Mouse (Mus musculus): Measurements from ENCODE around the gene Lancl2. TPM values are rescaled to one million over a fixed set of nuclear protein-coding genes. Genes with fewer than 3 reads are reported as not detected.

The Lancl2 gene
- polyA plus RNA-seq, 1 experiment from 2014 or later, result 24.7 TPM

- Histone ChIP-seq H3K4me2 (ENCODE audit: low read depth, low read length) (no peak overlapping the region), H3K36me3 (ENCODE audit: control insufficient read depth, insufficient read depth, low read length) (no peaks in the 10 kb centered on the region), H3K27ac (replicated peaks; ENCODE audit: low read depth, low read length) (no peak overlapping the region), H3K4me3 (ENCODE audit: low read depth, low read length) (no peak overlapping the region), H3K9me3 (ENCODE audit: control insufficient read depth, low read length) (no peaks in the 10 kb centered on the region), H3K9ac (ENCODE audit: low read depth, low read length) (no peak overlapping the region), H3K27me3 (replicated peaks; ENCODE audit: control insufficient read depth, insufficient read depth, low read length) (no peaks in the 10 kb centered on the region), H3K4me1 (ENCODE audit: control insufficient read depth, insufficient read depth, low read length) (peaks cover 3% of the 10 kb centered on the region; the same call in 1 of the 2 replicates)
- WGBS, result 91% methylated on average over 1 of the region's 1 CpGs
- no peak for DNase-seq (ENCODE audit: low spot score)
- ATAC-seq (ENCODE audit: low read depth), result no peak
These were observed 4.4 kb downstream of the Lancl2 start for GRCm38 (mm10) chr6:57706721-57707120.

- Histone ChIP-seq H3K4me3 (ENCODE audit: low read depth, low read length) (no peak overlapping the region), H3K9me3 (ENCODE audit: control insufficient read depth, low read length) (no peaks in the 10 kb centered on the region), H3K27me3 (replicated peaks; ENCODE audit: control insufficient read depth, insufficient read depth, low read length) (no peaks in the 10 kb centered on the region), H3K27ac (replicated peaks; ENCODE audit: low read depth, low read length) (no peak overlapping the region), H3K36me3 (ENCODE audit: control insufficient read depth, insufficient read depth, low read length) (0 out of 2 replicates have a peak, but pooled peaks cover 8% of the 10 kb centered on the region), H3K4me1 (ENCODE audit: control insufficient read depth, insufficient read depth, low read length) (no peaks in the 10 kb centered on the region), H3K9ac (ENCODE audit: low read depth, low read length) (no peak overlapping the region), H3K4me2 (ENCODE audit: low read depth, low read length) (no peak overlapping the region)
- ATAC-seq (ENCODE audit: low read depth) (0 out of 2 replicates have a peak, but pooled peaks have one; percentile 30), DNase-seq (ENCODE audit: low spot score) (no peak)
- 14% methylated on average over 1 of the region's 1 CpGs for WGBS
These were observed 9.4 kb downstream of the Lancl2 start for GRCm38 (mm10) chr6:57711726-57712125.

- ATAC-seq (ENCODE audit: low read depth), result no peak
- 94% methylated on average over 1 of the region's 1 CpGs for WGBS
- H3K27ac ChIP-seq (replicated peaks; ENCODE audit: low read depth, low read length), result no peak overlapping the region
These were observed 19.0 kb downstream of the Lancl2 start for GRCm38 (mm10) chr6:57721347-57721746.

GRCm38 (mm10) chr6:57742749-57743148 is 40.4 kb downstream of the Lancl2 start:
- peaks cover 11% of the 10 kb centered on the region; the same call in 1 of the 2 replicates for H3K36me3 ChIP-seq (ENCODE audit: control insufficient read depth, insufficient read depth, low read length)
- H3K27me3 ChIP-seq (replicated peaks; ENCODE audit: control insufficient read depth, insufficient read depth, low read length), result no peaks in the 10 kb centered on the region
- H3K4me2 ChIP-seq (ENCODE audit: low read depth, low read length), result no peak overlapping the region
- no peak overlapping the region for H3K4me3 ChIP-seq (ENCODE audit: low read depth, low read length)
- no peak overlapping the region for H3K9ac ChIP-seq (ENCODE audit: low read depth, low read length)
- H3K9me3 ChIP-seq (ENCODE audit: control insufficient read depth, low read length), result no peaks in the 10 kb centered on the region
- no peak for ATAC-seq (ENCODE audit: low read depth)
- no peak for DNase-seq (ENCODE audit: low spot score)
- WGBS, result 90% methylated on average over 1 of the region's 1 CpGs
- no peak overlapping the region for H3K27ac ChIP-seq (replicated peaks; ENCODE audit: low read depth, low read length)
- H3K4me1 ChIP-seq (ENCODE audit: control insufficient read depth, insufficient read depth, low read length), result no peaks in the 10 kb centered on the region

More at GRCm38 (mm10) chr6:57721347-57721746, 19.0 kb downstream of the Lancl2 start:
- Histone ChIP-seq H3K9me3 (ENCODE audit: control insufficient read depth, low read length) (no peaks in the 10 kb centered on the region), H3K4me1 (ENCODE audit: control insufficient read depth, insufficient read depth, low read length) (no peaks in the 10 kb centered on the region), H3K4me2 (ENCODE audit: low read depth, low read length) (no peak overlapping the region), H3K27me3 (replicated peaks; ENCODE audit: control insufficient read depth, insufficient read depth, low read length) (no peaks in the 10 kb centered on the region), H3K36me3 (ENCODE audit: control insufficient read depth, insufficient read depth, low read length) (peaks cover 20% of the 10 kb centered on the region), H3K9ac (ENCODE audit: low read depth, low read length) (no peak overlapping the region), H3K4me3 (ENCODE audit: low read depth, low read length) (no peak overlapping the region)
- DNase-seq (ENCODE audit: low spot score), result no peak

- ATAC-seq (ENCODE audit: low read depth) (no peak), DNase-seq (ENCODE audit: low spot score) (no peak)
- Histone ChIP-seq H3K27me3 (replicated peaks; ENCODE audit: control insufficient read depth, insufficient read depth, low read length) (no peaks in the 10 kb centered on the region), H3K4me1 (ENCODE audit: control insufficient read depth, insufficient read depth, low read length) (no peaks in the 10 kb centered on the region), H3K4me2 (ENCODE audit: low read depth, low read length) (no peak overlapping the region), H3K36me3 (ENCODE audit: control insufficient read depth, insufficient read depth, low read length) (peaks cover 6% of the 10 kb centered on the region; the same call in 1 of the 2 replicates), H3K9ac (ENCODE audit: low read depth, low read length) (no peak overlapping the region), H3K9me3 (ENCODE audit: control insufficient read depth, low read length) (no peaks in the 10 kb centered on the region; the same call in 1 of the 2 replicates), H3K4me3 (ENCODE audit: low read depth, low read length) (no peak overlapping the region), H3K27ac (replicated peaks; ENCODE audit: low read depth, low read length) (no peak overlapping the region)
- 67% methylated on average over 2 of the region's 2 CpGs for WGBS
These were observed 41.0 kb downstream of the Lancl2 start for GRCm38 (mm10) chr6:57743333-57743732.

- Histone ChIP-seq H3K9me3 (ENCODE audit: control insufficient read depth, low read length) (no peaks in the 10 kb centered on the region; the same call in 1 of the 2 replicates), H3K4me3 (ENCODE audit: low read depth, low read length) (no peak overlapping the region), H3K27me3 (replicated peaks; ENCODE audit: control insufficient read depth, insufficient read depth, low read length) (no peaks in the 10 kb centered on the region), H3K27ac (replicated peaks; ENCODE audit: low read depth, low read length) (no peak overlapping the region), H3K4me2 (ENCODE audit: low read depth, low read length) (no peak overlapping the region), H3K9ac (ENCODE audit: low read depth, low read length) (no peak overlapping the region), H3K4me1 (ENCODE audit: control insufficient read depth, insufficient read depth, low read length) (no peaks in the 10 kb centered on the region), H3K36me3 (ENCODE audit: control insufficient read depth, insufficient read depth, low read length) (0 out of 2 replicates have a peak, but pooled peaks cover under 1% of the 10 kb centered on the region)
- ATAC-seq (ENCODE audit: low read depth) (no peak), DNase-seq (ENCODE audit: low spot score) (no peak)
- WGBS, result 100% methylated on average over 2 of the region's 2 CpGs
These were observed 41.8 kb downstream of the Lancl2 start for GRCm38 (mm10) chr6:57744123-57744522.

- H3K27me3 ChIP-seq (replicated peaks; ENCODE audit: control insufficient read depth, insufficient read depth, low read length), result no peaks in the 10 kb centered on the region
- no peaks in the 10 kb centered on the region for H3K36me3 ChIP-seq (ENCODE audit: control insufficient read depth, insufficient read depth, low read length)
- H3K27ac ChIP-seq (replicated peaks; ENCODE audit: low read depth, low read length), result no peak overlapping the region
- 87% methylated on average over 4 of the region's 4 CpGs for WGBS
- no peak for ATAC-seq (ENCODE audit: low read depth)
- no peak for DNase-seq (ENCODE audit: low spot score)
- H3K4me1 ChIP-seq (ENCODE audit: control insufficient read depth, insufficient read depth, low read length), result no peaks in the 10 kb centered on the region
- H3K4me3 ChIP-seq (ENCODE audit: low read depth, low read length), result no peak overlapping the region
- H3K4me2 ChIP-seq (ENCODE audit: low read depth, low read length), result no peak overlapping the region
- no peak overlapping the region for H3K9ac ChIP-seq (ENCODE audit: low read depth, low read length)
- no peaks in the 10 kb centered on the region; the same call in 1 of the 2 replicates for H3K9me3 ChIP-seq (ENCODE audit: control insufficient read depth, low read length)
These were observed 42.8 kb downstream of the Lancl2 start for GRCm38 (mm10) chr6:57744974-57745747.

- no peak overlapping the region for H3K4me2 ChIP-seq (ENCODE audit: low read depth, low read length)
These were observed 43.4 kb downstream of the Lancl2 start for GRCm38 (mm10) chr6:57745748-57746129.

More at GRCm38 (mm10) chr6:57745748-57746129, 43.4 kb downstream of the Lancl2 start:
- no peak overlapping the region for H3K27ac ChIP-seq (replicated peaks; ENCODE audit: low read depth, low read length)
- H3K9me3 ChIP-seq (ENCODE audit: control insufficient read depth, low read length), result no peaks in the 10 kb centered on the region; the same call in 1 of the 2 replicates
- H3K27me3 ChIP-seq (replicated peaks; ENCODE audit: control insufficient read depth, insufficient read depth, low read length), result no peaks in the 10 kb centered on the region
- no peak overlapping the region for H3K9ac ChIP-seq (ENCODE audit: low read depth, low read length)
- H3K4me3 ChIP-seq (ENCODE audit: low read depth, low read length), result no peak overlapping the region
- H3K4me1 ChIP-seq (ENCODE audit: control insufficient read depth, insufficient read depth, low read length), result no peaks in the 10 kb centered on the region
- no peak for DNase-seq (ENCODE audit: low spot score)
- no peak for ATAC-seq (ENCODE audit: low read depth)
- 96% methylated on average over 2 of the region's 2 CpGs for WGBS
- H3K36me3 ChIP-seq (ENCODE audit: control insufficient read depth, insufficient read depth, low read length), result no peaks in the 10 kb centered on the region

Data from embryonic facial prominence, embryonic 14.5 days (tissue).